Mouse (Mus musculus) adrenal gland, adult 8-10 months (tissue): ENCODE measurements around the gene Lmna. TPM values are rescaled to one million over a fixed set of nuclear protein-coding genes. Genes with fewer than 3 reads are reported as not detected.
A peak's percentile ranks its signal among the peaks of the same experiment; 100 is the strongest.

Experiments
- DNase-seq: peaks from one replicate; pipeline ENCODE4 v3.0.0; 2022
- total RNA-seq, 4 experiments: library from RNA; stranded (reverse); gene quantifications; 2 replicates each; pipeline ENCODE4 v1.2.4; 2022

Lmna gene
- total RNA-seq, 4 experiments from 2014 or later: 88.2 to 134 (median 124) TPM

DNA sequence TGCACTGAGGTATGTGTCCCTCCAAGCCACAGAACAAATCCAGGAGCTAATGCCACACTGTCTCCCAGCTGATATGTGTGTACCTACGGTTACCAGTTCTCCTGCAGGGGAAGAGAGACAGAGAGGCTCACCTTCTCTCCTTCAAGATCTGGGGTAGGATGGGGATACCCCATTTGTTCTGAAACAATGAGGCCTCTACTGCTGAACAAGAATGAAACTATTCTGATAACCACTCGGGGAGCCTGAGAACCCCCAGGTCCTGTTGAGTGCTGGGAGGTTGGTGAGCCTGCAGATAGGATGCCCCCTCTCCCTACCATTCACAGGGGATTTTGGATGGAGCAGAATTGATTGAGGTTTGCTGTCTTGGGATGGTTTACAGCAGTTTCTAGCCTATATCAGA is 10.3 kb upstream of the Lmna start:
- no peak for DNase-seq

DNA sequence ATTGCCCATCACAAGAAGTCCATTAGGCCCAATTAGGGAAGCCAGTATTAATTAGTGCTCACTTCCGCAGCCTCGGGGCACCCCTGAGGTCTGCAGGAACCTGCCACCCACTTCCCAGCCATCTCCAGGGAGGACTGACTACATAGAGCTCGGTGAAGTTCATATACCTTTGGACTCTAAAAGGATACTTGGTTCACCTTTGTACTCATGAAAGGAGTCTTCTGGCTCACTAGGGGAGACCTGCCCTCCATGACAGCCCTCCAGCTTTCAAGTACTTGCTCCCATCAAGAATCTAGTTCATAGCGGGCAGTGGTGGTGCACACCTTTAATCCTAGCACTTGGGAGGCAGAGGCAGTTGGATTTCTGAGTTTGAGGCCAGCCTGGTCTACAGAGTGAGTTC is 8.7 kb upstream of the Lmna start:
- no peak for DNase-seq

DNA sequence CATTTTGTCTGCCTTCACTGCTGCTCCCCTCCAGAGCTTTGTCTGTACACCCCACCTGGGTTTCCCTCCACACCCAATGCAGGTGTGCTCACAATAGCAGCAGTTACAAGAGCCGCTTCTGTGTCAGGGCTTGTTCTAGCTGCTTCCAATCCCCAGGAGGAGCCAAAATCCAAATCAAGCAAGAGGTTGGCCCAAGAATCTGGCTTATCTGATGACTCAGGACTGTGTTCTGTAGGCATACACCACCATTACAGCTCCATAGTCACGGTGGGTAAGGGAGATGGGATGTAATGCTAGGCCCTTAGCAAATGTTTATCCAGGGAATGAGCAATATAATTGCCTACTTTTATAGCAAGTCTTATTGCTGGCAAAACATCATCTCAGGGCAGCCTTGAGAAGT is 6.7 kb upstream of the Lmna start:
- no peak for DNase-seq

DNA sequence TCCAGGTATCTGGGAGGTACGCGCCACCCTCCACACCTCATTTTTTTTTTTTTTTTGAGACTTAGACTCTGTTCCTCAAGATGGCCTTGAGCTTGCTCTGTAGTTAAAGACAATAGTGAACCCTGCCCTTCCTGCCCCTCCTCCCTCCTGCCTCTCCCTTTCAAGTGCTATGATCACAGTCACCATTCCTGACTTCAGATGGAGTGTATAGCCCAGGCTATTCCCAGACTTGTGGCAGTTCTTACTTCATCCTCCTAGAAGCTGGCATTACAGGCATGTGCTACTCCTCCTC is 5.3 kb upstream of the Lmna start:
- no peak for DNase-seq

DNA sequence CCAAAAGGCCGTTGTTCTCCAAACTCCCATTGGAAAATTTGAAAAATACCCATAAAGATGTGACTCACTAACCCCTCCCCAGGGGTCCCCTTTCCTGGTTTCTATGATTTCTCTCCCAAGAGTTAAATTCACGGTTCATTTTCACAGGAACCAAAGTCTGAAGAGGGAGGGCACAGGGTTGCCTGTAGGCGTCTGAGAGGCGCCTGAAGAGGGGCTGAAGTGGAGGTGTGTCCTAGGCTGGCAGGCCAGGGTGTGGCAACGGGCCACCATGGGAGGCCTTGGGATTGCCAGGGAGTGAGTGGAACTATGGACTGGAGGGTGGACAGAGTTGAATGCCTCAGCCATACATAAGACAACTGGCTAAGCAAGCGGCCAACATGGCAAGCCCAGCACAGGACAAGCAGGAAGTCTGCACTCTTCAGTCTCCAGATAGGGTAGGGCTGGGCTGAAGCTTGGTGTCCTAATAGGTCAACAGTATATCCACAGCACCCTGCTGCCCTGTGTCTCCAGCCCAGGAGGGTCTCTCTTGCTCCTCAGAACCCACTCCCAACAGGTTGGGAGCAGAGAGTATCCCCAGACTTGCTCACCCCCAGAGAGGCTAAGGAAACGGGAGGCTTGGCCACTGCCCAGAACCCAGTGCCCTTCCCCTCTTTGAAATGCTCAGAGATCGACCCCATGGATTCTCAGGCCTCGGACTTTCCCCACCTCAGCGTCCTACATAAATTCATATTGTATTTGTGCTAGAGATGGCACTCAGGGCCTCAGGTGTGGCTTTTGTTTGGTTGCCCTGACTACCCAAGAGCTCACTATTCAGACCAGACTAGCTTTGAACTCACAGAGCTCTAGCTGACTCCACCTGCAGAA is 4.7 kb upstream of the Lmna start:
- DNase-seq: no peak

DNA sequence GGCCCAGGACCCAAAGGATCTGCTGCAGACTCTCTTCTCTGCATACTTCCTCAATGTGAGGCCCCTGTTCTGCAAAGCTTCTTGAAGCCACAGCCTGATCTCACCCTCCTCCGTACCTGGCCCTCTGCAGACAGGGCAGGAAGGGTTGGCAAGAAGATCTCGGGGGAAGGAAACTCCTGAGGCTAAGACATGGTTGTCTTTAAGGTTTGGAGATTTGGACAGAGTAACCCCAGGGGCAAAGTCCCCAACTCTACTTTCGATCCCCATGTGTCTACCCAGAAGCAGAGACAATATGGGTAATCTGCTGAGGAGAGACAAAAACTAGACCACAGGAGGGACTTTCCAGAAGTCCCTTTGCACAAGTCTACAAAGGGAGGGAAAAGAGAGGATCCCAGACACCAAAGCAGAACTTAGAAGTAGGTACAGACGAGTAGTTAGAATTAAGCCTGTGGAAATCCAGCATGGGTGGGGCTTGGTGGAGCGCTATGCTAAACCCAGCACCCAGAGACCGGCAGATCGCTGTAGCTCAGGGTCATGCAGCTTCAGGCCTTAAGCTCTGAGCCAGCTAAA is 3.9 kb upstream of the Lmna start:
- DNase-seq: no peak

DNA sequence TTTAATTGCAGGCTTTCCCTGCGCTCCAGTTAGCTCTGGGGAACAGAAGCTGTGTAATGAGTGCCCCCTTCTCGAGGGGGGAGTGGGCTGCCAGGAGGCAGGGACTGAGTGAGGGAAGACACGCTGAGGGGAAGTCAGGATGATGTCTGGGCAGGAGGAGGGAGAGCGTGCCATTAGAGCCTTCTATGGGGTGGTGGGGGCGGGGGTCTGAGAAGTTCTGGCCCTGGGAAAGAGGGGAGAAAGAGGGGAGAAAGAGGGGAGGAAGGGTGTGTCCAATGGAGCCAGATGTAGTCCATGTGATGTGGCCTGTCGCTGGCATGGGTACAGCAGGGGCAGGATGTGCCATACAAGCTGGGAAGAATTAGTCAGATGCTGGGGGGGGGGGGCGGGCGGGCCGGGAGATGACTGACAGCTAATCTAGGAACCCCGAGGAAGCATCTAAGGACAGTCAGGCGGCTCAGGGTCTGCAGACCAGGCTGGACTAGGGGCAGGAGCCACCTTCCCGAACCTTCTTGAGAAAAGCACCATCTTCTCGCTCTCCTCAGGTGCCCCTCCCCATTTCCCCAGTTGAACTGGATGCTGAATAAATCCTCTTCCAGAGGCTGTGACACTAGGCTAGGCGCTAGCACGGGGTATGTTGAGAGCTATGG is 3.3 kb upstream of the Lmna start:
- no peak for DNase-seq

DNA sequence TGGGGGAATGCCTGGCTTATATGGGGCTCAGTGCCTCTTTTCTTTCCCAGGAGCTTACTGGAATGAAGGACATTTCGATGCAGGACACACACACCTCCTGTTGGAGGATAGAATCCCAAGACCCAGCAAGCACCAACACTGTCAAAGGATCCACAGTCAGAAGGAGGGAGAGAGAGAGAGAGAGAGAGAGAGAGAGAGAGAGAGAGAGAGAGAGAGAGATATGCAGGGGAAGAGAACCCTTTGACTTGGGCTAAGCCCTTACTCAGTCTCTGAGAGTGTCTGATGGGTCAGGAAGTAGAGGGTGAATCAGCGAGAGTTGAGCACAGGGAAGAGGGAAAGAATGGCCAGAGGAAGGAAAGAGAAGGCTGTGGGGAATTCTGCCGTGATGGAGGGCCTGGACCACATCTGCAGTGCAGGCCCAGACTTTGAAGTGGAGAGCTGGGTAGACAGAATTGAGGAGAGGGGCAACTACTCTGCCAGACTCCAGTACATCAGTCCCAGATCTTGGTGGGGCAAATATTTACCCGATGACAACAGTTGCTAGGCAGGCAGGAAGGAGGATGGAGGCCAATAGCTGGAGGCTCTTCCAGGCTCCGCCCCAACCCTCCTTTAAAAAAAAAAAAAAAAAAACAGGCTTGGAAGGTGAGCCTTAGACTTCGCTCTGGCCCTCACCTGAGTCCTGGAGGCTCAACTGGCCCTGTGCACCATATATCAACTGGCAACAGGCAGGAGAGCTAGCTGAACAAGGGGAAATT is 2.6 kb upstream of the Lmna start:
- DNase-seq: no peak

DNA sequence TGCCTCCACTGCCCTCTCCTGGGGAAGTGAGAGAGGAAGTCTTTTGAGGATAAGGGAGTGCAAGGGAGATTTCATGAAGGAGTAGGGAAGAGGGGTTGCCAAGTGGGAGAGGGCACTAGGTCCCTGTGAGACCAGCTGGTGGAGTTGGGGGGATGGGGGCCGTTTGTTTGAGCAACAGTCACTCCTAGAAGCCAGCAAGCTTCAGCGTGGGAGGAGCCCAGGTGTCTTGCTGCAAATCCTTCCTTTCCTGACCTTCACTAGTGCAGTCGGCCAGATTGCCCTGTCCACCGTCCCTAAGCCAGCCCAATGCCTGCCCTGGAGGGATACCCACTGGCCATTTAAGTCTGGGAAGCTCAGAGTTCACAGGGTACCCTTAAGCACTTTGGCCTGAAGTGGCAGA is 1.8 kb upstream of the Lmna start:
- DNase-seq: no peak

DNA sequence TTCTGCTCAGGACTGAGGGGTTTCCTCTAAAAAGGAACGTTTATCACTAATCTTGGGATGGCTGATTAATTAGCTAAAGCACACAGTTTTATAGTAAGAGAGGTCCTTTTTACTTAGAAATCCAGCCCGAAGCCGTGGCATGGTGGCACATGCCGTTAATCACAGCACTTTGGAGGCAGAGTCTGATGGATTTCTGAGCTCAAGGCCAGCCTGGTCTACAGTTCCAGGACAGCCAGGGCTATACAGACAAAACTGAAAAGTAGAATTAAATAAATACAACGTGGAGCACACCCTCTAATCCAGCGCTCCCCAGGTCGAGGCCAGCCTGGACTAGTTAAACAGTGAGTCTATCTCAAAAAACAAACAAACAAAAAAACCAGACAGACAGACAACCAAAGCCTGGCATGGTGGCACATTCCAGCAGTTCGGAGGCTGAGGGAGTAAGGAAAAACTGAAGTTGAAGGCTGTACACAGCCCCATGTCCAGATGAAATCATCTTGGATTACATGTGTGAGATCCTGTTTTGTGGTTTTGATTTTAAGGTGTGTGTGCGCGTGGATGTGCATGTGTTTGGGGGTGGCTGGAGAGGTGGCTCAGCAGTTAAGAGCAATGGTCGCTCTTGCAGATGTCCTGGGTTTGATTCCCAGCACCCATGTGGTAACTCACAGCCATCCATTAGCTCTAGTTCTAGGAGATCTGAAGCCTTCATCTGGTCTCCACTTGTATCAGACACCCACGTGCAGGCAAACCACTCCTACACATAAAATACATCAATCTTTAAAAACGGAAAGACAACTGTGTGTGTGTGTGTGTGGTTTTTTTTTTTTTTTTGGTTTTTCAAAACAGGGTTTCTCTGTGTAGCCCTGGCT is 899 bp upstream of the Lmna start:
- no peak for DNase-seq

DNA sequence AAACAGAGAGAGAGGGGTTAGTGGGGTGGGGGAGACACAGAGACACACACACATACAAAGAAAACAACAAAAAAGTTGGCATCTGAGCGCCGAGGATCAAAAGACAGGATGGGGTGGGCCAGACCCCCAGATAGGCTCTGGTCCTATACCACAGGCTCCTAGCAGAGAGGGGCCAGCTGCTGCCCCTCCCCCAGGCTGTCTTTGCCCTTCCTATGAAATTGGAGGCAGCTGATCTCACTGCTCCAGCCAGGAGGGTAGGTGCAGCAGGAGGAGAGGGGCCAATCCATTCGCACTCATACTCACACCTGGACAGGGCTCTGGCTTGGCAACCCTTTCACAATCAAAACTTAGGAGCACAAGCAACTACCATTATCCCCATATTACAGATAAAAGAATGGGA is 506 bp downstream of the Lmna start:
- DNase-seq: no peak

DNA sequence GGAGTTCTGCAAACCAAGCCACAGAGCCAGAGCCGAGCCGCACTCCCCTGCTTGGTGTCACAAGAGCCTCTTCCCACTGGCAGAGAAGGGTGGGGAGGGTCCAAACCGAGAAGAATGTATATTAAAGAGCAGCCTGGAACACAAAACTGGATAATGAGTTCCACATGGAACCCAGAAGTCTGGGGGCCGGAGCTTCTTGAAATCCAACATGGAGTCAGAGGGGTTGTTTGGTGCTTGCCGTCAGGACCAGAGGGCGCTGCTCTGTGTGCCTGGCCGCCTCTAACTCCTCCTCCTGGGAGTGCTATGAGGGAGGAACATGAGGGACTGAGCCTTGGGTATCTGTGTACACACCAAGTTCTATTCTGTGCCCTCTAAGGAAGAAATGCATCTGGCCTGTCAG is 4.0 kb downstream of the Lmna start:
- no peak for DNase-seq

DNA sequence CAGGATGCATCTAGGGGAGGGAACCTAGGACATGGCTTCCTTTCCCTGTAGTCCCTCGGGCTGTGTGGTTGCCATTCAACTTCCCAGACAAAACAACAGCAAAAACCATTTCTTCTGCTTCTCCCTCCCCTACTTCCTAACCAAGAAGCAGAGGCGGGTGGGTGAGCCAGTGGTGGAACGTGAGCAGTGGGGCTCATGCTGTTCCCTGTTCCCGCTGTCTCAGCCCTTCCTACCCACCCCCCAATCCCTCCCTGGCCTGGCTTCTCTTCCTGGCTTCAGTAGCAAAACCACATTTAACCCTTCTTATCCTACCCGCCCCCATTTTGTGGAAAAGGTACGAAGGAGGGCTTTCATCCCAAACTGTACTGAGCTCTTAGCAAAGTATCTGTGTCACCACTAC is 4.7 kb downstream of the Lmna start:
- DNase-seq: no peak

DNA sequence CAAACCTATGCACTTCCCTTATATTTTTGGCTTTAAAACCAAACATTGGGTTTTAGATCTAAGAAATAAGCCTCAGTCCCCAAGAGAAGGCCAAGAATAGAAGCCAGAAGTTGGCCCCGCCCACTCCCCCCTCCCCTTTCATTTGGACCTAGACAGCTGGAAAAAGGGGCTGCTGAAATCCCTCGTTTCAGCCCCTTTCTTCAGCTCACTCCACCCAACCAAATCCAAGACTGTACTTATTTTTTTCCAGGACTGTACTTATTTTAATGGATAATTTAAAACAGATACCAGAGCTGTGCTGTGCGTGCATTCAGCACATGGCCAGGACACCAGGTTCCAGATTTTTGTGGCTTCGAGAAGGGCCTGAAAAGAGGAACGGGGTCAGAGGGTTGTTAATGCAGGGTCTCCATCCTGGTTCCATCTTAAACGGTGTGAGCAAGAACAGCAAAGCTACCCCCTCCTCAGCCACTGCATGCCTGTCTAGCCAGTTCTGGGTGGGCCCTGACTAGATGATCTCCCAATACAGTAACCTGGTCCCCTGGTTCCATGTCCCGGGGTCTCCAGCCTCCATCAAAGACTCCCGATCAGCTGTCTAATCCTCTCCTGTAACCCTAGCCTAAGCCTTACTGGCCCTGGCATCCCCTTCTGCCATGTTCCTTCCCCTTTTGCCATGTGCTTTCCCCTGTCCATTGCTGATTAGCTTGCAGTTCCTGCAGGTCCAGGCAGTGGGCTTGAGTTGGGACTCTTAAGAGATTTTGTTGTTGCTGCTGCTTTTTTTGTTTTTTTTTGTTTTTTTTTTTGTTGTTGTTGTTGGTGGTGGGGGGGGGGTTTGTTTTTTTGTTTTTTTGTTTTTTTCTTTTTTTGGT is 5.6 kb downstream of the Lmna start:
- no peak for DNase-seq

DNA sequence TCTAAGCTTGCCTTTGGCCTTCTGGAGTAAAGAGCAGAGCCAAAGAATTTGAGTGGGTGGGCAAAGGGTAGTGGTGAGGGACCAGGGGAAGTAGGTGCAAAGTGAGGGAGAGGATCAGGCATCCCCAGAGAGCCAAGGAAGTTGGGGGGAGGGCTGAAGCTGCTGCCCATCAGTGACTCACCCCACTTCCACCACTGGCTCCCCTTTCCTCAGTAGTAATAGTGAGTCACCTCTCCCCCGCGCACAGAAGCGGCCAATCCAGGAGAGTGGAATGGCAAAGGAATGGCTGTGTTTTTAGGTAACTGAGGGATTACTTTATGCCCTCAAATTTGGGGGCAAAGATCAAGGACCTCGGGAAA is 6.3 kb downstream of the Lmna start:
- peak; percentile 81 for DNase-seq

DNA sequence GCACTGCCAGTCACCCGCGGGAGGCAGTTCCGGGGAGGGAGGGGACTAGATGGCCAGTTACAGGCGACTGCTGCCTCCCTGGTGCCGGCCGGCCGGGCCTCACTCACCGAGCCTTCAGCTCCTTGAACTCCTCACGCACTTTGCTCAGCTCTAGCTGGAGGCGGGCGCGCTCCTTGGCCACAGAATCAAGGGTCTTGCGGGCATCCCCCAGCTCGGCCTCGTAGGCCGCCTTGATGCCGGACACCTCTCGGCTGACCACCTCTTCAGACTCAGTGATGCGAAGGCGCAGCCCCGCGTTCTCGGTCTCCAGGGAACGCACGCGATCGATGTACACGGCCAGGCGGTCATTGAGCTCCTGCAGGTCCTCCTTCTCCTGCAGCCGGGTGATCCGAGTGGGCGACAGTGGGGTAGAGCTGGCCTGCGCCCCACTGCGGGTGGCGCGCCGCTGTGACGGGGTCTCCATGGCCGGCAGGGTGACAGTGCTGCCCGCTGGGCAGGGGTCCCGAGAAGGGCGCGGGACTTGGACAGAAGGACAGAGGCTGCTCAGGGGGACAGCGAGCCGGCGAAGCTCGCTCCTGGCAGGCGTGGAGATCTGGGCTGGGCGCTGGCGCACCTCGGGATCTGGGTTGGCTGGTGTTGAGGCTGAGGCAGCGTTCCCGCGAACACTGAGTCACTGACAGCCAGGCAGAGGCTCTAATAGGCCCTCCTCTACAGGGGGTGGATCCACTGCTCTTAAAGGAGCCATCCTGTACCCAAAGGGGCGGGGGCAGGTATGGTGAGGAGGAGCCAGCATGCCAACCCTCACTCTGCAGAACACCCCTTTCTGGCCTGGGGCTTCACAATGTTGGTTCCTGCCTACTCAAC is 6.9 kb downstream of the Lmna start:
- DNase-seq: peak; percentile 93

DNA sequence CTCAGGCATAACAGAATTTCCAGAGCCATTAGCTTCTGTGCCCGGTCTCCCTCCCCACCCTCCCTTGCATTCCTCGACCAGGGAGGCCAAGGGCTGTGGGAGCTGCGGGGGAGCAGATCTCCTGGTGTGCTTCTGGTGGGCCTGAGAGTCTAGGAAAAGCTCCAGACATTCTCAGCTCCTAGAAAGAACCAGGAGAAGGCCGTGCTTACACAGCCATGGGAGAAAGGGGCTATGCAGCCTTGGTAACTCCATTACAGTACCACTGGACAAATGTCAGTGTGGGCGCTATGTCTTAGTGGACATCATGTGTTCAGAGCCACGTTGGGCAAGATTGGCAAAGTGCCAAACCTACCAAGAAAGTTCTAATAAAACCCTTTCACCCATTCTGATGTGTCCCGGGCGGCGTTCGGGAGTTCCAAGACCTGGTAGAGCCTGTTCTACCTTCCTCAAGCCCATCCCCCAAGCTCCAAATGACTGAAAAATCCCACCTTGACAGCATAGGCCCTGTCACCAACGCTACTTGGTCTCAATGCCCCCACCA is 7.7 kb downstream of the Lmna start:
- DNase-seq: peak; percentile 60

DNA sequence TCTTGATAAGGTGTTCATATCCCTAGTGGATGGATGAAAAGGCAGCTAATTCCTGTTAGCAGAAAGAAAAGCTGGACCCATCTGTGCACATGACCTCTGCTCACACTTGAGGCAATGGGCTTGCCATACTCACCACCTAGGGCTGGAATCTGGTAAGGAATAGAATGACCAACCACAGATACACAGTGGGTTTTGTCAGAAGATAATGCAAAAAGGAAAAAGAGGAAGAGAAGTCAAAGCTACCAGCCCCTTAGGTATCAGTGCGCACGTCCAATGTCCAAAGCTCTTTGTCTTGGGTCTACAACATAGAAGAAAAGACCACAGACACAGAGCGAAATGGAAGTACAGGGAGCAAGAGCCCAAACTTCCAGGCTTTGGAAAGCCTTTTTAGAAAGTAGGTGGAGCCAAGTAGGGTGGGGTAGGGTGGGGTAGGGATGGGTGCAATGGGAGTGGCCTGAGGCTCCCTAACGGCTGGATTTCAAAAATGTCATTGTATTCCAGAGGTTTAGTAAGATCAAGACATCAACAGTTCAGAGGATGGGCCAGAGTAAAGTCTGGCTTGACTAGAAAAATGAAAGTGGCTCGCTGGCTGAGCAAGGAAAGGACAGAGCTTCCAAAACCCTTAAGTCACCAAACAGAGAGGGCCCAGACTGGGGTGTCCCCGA is 8.3 kb downstream of the Lmna start:
- DNase-seq: no peak

DNA sequence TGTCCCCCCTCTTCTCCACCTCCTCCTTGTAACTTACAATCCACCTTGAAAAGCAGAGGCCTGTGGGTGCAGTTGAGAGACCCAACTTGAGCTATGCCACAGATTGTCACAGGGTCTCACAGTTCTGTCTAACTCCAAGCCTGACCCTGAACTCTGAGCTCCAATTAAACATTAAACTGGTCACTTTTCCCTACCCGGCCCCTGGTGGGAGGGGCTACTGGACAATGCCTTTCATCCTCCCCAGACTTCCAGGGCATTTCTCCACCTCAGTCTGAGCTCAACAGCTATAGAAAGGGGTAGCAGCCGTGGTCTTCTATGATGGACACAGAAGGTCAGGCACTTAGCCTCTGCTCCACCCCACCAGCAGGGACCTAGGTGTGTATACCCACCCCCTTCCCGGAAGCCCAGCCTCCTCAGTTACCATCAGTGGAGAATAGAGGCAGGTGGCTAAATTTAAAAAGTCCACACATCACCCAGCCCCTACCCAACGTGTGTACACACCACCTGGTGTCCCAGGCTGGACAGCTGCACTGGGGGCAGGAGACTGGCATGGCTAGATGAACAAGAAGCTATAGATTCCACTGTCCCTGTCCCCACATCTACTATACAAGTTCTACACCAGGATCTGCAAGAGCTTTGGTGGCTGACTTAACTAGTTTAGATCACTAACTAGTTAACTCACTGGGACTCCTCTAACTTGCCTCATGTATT is 8.9 kb downstream of the Lmna start:
- no peak for DNase-seq
